Mouse (Mus musculus): Measurements from ENCODE around the gene Smg7. TPM values are rescaled to one million over a fixed set of nuclear protein-coding genes. Genes with fewer than 3 reads are reported as not detected.

The Smg7 gene
- total RNA-seq, 2 experiments from 2014 or later = 89.5 to 92.0 TPM

DNA sequence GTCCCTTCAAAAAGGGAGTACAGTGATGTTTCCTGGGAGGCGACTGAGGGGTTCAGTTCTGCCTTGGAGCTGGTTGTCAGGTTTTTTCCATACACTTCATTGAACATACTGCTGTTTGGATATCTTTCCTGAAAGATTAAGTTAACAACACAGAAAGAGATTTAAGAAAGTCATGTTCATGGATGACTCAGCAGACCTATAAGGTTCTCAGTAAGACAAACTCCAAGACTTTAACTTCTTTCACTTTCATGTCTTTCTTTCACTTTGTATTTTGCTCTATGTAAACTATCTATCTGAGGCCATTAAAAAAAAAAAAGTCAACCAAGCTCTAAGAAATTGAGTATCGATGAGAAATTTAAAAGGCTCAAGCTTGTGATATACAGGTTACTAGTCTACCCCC, 61.4 kb downstream of the Smg7 start:
- no peak for DNase-seq (ENCODE audit: extremely low spot score in 1 of 2, low spot score in 1 of 2)

DNA sequence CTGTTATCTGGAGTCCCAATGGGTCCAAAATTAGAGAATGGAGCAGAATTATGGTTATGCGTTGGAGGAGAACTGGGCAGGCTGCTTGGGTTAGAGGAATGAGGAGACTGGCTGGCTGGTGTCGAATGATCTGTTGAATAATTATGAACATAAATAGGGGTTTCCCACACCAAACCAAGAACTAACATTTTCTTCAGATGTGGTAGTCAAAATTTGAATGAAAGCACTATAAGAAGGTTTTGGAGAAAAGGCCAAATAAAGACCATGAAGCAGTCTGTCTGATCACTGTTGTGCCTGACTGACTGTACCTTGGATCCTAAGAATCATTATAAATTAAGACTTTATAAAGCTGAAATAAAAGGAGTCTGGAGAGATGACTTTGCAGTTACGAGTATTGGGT, 62.1 kb downstream of the Smg7 start:
- DNase-seq (ENCODE audit: extremely low spot score in 1 of 2, low spot score in 1 of 2) = no peak

DNA sequence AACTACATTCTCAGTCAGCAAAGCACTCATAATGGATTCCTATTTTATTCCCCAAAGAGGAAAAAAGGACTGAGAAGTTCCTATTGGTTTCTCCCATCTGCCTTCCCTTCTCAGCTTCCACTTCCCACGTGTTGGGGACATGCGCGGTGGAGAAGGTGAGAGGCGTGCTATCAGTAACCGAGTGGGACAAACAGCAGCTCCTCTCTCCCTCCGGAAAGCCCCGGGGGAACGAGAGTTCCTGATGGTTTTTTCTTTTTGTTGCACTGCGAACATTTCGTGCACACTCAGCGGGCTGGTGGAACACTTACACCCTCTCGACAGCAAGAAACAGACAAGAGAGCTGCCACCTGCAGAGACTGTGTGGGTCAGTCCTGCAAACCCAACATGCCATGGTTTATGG, 63.6 kb downstream of the Smg7 start:
- no peak for DNase-seq (ENCODE audit: extremely low spot score in 1 of 2, low spot score in 1 of 2)

DNA sequence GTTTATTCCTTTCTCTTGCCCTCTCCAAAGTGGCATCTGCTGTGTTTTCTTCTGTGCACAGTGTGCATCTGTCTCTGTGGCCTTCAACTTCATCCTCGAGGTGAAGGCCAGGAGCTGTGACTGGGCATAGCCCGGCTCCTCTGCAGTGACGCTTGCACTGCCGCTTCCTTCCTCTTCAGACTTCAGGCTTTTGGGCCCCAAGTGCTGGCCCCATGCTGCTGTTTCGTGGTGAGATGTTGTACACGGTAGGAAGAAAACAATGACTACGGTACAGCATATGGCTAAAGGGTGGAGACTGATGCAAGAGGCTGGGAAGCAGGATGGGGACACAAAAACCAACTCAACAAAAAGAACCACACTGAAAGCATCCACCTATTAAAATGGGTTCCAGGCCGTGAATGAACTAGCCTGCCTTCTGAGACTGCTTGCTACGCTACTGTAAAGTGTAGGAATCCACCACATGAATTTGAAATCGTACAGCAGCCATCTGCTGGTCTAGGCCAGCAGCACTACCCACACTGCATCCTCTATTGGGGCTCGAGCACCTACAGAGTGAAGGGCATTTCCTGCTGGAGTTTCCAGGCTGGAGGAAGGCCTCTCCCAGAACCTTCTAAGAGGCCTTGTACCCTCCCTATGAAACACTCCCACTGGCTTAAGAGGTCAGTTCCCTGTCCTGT, 64.3 kb downstream of the Smg7 start:
- DNase-seq (ENCODE audit: extremely low spot score in 1 of 2, low spot score in 1 of 2) = no peak

DNA sequence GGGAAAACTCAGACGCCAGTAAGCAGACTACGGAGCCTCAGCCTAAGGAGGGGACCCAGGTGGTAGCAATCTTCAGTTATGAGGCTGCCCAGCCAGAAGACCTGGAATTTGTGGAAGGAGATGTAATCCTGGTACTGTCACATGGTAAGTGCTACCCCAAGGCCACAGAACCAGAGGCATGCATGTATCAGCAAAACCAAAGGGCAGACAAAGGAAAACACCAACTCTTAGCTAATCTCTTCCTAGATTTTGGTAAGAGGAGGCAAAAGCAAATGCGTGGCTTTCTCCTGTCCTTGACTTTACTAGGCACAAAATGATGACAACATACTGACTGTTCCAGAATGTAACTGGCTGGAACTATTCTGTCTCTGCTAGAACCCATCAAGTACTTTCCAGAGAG, 67.4 kb downstream of the Smg7 start:
- DNase-seq (ENCODE audit: extremely low spot score in 1 of 2, low spot score in 1 of 2) = no peak

DNA sequence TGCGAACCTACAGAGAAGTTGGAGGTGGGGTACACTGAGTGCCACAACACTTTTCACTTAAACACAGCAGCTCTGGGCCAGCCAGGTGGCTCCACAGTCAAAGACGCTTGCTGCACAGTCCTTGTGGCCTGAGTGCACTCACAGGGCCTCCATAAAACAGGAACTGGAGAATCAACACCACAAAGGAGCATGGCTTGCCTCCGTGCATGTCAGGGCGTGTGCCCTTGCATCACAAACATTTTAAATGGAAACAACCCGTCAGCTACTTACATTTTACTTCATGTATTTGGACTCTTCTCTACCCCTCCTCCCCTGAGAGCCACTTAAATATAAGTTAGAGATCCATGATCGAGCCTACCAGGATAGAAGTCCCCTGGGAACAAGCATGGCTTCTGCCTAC, 70.1 kb downstream of the Smg7 start:
- DNase-seq (ENCODE audit: extremely low spot score in 1 of 2, low spot score in 1 of 2) = no peak

DNA sequence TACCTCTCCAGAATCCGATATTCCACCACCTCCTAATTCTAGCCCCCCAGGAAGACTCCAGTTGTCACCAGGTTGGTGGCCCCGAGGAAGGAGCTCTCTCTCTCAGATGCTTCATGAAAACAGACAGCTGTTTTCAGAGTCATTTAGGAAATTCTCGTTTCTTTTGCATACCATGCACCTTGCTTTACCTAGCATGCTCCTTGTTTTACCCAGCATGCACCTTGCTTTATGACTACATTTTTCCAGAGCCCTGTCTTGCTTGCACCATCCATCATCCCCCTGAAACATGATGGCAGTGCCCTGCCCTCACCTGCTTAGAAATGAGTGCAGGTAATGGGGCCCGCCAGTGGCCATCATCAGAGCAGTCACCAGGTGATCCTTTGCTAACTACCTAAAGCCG, 70.8 kb downstream of the Smg7 start:
- no peak for DNase-seq (ENCODE audit: extremely low spot score in 1 of 2, low spot score in 1 of 2)

DNA sequence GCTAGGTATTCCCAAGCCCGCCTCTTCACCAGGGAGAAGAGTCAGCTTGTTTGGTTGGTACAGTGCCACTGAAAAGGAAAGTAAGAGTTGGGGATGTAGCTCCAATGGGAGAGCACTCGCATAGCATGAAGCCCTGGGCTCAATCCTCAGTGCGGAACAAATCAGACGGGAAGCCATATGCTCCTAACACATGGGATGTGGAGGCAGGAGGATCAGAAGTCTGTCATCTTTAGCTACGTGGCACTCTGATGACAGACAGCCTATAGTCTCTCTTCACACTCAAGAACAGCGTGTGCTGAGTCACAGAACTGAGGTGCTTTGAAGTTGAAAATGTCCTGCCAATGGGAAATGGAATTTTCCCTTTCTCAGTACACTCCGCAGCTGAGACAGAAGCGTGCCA, 71.4 kb downstream of the Smg7 start:
- DNase-seq (ENCODE audit: extremely low spot score in 1 of 2, low spot score in 1 of 2) = peak in 1 of 2 experiments; percentile 55

DNA sequence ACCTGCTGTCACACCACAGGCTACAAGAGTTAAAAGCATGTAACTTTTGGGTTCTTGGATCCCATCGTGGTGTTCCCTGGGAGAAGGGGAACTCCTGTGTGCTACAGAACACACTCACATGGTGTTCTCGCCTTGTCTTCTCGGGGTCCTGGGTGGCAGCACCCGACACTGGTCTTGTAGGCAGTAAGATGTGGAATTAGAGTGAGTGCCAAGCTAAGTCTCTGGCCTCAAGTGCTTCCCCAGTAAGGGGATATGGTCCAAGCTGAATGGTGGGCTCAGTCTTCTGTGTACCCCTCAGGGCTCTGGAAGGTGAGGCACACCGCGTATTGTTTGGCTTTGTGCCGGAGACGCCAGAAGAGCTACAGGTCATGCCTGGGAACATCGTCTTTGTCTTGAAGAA, 72.4 kb downstream of the Smg7 start:
- no peak for DNase-seq (ENCODE audit: extremely low spot score in 1 of 2, low spot score in 1 of 2)

DNA sequence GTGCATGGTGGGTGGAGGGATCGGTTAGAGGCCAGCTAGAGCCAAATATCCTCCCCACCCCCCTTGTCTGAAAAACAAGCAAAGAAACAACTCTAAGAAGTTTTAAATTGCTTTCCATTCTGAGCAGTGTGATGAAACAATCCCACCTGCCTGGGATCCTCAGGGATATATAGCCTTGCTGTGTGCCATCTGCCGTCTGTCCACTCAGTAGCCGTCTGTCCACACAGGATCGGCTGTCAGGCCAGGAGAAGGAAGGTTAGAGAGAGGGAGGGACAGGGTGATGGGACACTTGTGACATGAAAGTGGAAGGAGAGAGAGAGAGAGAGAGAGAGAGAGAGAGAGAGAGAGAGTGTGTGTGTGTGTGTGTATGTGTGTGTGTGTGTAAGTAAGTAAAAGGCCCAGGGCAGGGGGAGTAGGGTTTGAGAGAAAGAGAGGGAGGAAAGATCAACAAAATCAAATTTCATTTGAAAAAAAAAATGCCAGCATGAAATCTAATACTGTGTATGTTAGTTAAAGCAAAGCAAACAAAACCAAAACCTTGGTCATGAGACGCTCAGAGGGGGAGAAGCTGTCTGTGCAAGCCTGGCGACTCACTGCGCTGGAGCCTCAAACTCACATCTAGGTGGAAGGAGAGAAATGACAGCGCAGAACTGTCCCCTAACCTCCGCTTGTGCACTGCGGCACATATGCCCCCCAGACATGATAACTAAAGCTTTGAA, 73.7 kb downstream of the Smg7 start:
- DNase-seq (ENCODE audit: extremely low spot score in 1 of 2, low spot score in 1 of 2) = no peak

DNA sequence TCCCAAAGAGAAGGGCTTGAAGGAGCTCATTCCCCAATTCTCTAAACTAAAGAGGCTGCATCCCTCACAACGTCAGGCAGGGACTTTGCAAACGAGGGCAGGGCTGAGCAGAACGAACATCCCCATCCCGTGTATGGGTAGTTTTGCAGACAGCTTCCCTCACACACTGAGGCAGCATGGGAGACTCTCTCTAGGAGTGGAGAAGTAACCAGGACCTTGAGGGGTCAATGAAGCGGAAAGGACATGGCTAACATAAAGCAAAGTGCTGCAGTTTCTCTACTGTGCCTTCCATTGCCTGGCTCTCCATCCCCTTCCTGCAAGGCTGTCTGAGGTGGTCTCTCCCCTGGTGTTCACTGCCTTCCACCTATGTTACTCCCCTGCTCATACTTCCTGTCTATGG, 74.3 kb downstream of the Smg7 start:
- no peak for DNase-seq (ENCODE audit: extremely low spot score in 1 of 2, low spot score in 1 of 2)

DNA sequence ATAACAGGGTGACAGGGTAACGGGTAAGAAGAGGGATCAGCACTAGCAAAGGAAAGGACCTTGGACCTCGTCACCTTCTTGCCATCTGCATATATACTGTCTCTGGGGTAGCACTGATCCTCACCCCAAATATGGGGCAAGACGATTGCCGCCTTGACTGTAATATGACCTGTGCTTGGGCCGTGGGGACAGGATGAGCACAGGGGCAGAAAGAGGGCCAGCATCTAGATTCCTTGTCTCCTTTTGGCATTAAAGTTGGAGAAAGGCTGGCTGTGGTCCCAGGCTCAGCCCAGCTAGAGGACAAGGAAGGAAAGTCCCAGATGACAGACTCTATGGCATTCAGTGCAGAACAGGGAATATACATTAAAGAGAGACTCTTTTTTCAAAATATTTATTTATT, 76.0 kb downstream of the Smg7 start:
- no peak for DNase-seq (ENCODE audit: extremely low spot score in 1 of 2, low spot score in 1 of 2)

DNA sequence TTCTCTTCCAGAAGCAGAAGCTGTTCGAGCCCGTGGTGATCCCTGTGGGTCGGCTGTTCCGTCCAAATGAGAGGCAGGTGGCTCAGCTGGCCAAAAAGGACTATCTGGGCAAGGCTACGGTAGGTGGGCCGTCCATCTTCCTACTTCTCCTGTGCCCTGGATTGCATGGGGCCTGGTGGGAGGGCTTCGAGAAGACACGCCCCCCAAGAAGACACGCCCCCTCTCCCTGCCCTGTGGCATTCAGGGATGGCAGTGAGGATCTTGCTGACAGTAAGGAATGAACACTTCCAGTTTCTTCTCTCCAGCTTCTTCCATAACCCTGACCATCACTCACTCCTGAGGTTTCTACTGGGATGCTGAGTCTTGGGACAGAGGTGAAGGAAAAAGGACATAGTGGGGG, 78.2 kb downstream of the Smg7 start:
- DNase-seq (ENCODE audit: extremely low spot score in 1 of 2, low spot score in 1 of 2) = no peak

DNA sequence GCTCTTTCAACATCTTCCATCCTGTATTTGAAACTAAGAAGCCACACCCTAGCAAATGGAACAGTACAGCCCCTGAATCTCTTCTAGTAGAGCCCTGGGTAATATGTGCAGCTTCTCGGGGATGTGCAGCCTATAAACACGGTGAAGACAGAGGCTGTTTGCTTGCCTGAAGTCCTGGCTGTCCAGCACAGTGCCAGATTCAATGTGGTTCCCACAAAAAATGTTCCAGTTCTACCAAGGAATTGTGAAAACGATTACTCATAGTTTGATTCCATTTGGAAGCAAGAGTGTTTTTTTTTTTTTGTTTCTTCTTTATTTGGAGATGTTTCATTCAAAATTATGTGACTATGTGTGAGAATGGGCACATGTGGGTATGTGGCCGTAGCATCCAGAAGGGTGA, 80.7 kb downstream of the Smg7 start:
- no peak for DNase-seq (ENCODE audit: extremely low spot score in 1 of 2, low spot score in 1 of 2)

DNA sequence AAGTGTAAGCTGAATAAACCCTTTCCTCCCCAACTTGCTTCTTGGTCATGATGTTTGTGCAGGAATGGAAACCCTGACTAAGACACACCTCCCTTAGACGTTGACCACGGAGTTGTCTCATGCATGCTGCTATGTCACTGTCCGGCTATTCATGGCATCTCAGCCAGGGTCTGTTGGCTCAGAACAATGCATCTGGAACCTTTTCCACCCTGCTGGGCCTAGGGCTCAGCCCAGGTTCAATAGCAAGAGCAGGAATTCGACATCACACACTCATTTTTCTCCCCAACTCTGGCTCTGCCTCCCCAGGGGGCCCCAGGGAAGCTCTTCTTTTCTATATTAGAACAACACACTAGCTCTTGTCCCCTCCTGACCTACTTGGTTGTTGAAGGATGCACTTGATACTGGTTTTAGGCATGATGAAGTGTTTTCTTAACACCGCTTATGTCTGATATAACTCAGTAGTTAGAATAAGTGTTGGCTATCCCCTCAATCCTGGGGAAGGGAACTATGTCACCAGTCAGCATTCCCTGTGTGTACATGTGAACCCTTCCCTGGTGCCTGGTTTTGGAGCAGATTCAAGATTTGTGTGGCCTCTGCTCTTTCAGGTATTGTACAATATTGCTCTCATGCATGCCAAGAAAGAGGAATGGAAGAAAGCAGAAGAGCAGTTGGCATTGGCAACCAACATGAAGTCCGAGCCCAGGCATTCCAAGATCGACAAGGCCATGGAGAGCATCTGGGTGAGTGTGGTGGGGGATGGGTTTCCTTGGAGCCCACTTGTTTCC, 81.3 kb downstream of the Smg7 start:
- no peak for DNase-seq (ENCODE audit: extremely low spot score in 1 of 2, low spot score in 1 of 2)

DNA sequence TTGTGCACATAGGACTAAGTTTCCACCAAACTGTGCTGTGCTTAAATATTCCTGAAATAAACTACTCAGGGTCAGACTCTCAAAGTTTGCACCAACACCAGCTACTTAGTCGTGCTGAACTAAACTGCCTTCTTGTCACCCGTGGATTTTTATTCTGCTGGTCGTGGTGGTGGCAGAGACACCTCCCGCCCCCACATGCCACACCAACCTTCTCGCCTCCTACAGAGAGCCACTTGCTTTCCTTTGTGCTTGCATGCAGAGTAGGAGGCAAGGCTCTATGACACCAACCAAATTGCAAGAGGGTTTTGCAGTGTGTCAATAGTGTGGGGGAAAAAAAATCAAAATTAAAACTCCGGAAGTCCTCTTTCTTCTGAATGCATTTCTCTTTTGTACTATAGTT, 82.9 kb downstream of the Smg7 start:
- no peak for DNase-seq (ENCODE audit: extremely low spot score in 1 of 2, low spot score in 1 of 2)

DNA sequence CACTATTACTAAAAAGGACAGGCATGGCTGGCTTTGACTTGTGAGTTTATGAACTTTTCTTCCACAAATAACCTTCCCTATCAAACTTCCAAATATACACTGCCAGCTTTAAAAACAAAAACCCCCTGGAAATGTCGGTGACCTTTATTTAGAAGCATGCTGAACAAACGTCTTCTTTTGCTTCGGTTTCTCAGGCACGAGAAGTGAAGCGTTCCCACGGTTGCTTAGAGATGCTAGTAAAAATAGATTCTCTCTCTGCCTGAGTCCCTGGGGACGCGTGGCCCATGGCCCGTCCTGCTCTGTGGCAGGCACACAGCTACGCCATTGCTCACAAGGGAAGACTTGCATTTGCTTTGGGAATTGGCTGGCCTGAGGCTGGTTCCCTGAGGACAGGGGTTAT, 84.7 kb downstream of the Smg7 start:
- DNase-seq (ENCODE audit: extremely low spot score in 1 of 2, low spot score in 1 of 2) = no peak

DNA sequence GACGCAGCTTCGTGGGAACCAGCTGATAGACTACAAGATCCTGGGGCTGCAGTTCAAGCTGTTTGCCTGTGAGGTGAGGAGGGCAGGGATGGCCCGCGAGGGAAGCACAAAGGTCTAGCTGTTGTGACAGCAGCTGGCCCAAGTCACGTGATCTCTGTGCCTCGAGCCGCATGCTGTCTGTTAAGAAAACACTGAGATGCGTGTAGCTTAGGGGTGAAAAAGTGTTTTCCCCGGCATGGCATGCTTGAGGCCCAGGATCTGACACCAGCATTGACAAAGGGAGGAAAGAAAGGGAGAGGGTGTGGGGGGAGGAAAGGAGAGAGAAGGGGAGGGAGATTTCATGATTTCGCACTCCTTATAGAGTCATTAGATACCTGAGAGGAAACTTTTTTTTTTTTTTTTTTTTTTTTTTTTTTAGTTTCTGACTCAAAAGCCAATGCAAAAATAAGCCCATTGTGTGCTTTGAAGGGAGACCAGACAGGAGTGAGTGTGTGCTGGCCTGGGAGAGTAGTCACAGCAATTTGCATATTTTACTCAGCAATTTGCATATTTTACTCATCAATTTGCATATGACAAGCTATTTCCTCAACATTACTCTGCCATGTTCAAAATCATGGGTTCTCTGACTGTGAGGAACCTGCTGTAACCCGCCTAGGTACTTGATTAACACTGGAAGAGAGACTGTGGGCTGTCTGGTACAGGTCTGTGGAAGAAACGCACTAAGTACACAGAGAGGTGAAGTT, 85.2 kb downstream of the Smg7 start:
- DNase-seq (ENCODE audit: extremely low spot score in 1 of 2, low spot score in 1 of 2) = no peak

DNA sequence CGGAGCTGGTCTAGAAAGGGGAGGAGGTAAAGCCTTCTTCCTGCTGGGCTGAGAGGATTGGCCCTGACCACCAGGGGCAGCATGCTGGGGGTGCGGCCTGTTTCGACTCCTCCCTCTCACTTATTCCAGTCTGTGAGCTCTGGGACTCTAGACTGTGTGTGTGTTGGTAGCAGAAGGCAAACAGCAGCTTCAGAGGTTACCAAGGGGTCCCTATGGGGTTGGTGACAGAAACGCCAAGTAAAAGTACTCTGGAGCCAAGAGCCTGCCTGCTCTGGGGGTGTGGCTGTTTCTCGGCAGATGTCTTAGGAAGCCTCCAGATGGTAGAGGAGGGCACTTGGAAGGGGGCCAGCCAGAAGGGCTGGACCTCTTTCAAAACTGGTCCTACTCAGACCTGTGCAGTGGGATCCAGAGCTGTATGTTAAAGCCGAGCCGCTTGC, 87.2 kb downstream of the Smg7 start:
- DNase-seq (ENCODE audit: extremely low spot score in 1 of 2, low spot score in 1 of 2) = no peak

DNA sequence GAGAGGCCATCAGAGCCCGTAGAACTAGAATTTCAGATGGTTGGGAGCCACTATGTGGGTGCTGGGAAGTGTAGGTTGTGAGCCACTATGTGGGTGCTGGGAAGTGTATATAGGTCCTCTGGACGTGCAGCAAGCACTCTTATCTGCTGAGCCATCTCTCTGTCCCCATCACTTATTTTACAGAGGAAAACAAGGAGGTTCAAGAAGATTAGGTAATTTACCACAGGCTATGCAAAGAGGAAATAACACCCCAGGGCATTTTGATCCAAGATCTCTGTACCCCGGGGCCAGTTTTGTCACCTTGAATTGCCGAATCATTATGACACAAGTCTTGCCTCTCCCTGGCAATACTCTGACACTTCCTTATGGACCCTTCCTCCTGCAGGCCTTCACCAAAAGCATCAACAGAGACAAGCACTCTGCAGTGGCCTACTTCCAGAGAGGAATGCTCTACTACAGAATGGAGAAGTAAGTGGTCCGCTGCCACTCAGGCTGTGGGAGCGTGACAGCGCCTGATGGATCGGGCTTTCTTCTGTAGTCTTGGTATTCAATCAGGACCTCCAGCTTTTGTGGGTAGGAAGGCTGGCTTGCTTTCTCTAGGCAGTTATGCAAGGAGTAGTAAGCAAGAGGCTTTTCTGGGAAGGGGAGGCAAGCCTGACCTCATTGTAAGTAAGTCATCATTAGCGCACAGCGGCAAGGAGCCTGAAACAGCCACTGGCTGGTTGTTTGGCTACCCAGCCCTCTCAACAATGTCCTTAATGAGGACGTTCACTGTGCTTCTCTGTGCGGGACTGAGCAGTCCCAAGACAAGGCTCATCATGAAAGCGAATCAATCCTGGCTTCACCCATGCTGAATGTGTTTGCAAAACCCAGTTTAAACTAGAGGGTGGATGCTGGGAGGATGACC, 91.7 kb downstream of the Smg7 start:
- DNase-seq (ENCODE audit: extremely low spot score in 1 of 2, low spot score in 1 of 2) = no peak

Data from layer of hippocampus, postnatal 25 days (tissue).